Mouse (Mus musculus) neural tube, embryonic 12.5 days (tissue): Measurements from ENCODE around the gene Wdtc1. TPM values are rescaled to one million over a fixed set of nuclear protein-coding genes. Genes with fewer than 3 reads are reported as not detected.
A peak's percentile ranks its signal among the peaks of the same experiment; 100 is the strongest.

Experiments
- ATAC-seq: fragments of 200-750 bp; cut with Nextera tagmentation; 2 replicates; pipeline ENCODE4 v1.8.0; 2017; ENCODE audit warnings: low read depth, mild to moderate bottlenecking, moderate TSS enrichment, moderate library complexity; ENCODE audit not compliant: low FRiP score
- H3K27ac ChIP-seq: fragments of 300-500 bp; sonication (generic); 2 replicates; pipeline ENCODE4 v1.5.1; 2016
- H3K27me3 ChIP-seq: fragments of 300-500 bp; sonication (generic); replicated peaks from 2 replicates; pipeline ENCODE4 v1.6.1; 2016; ENCODE audit warnings: mild to moderate bottlenecking
- H3K36me3 ChIP-seq: fragments of 300-500 bp; sonication (generic); 2 replicates; pipeline ENCODE4 v1.6.1; 2016; ENCODE audit warnings: mild to moderate bottlenecking
- H3K4me1 ChIP-seq: fragments of 300-500 bp; sonication (generic); 2 replicates; pipeline ENCODE4 v1.6.1; 2016
- H3K4me2 ChIP-seq: fragments of 300-500 bp; sonication (generic); replicated peaks from 2 replicates; pipeline ENCODE4 v1.6.1; 2016; ENCODE audit warnings: mild to moderate bottlenecking
- H3K4me3 ChIP-seq: fragments of 300-500 bp; sonication (generic); 2 replicates; pipeline ENCODE4 v1.5.1; 2016
- H3K9ac ChIP-seq: fragments of 300-500 bp; sonication (generic); 2 replicates; pipeline ENCODE4 v1.6.1; 2016; ENCODE audit warnings: mild to moderate bottlenecking
- H3K9me3 ChIP-seq: fragments of 300-500 bp; sonication (generic); 2 replicates; pipeline ENCODE4 v1.6.1; 2016; ENCODE audit warnings: mild to moderate bottlenecking
- WGBS: fragments of 180-500 bp; shearing (Covaris S2); methylation state at CpG from one replicate; pipeline ENCODE4 v1.1.7; 2016; 5-methylcytosine and 5-hydroxymethylcytosine counted together
- polyA plus RNA-seq: library from polyadenylated mRNA; unstranded; fragments of >200 nt; fragmentation: Nextera tagmentation; extraction: Ambion mirVana; gene quantifications from 2 replicates; pipeline ENCODE4 v1.2.1, GENCODE M21; 2016

Wdtc1 gene
- polyA plus RNA-seq, 1 experiment from 2014 or later = 28.3 TPM

DNA sequence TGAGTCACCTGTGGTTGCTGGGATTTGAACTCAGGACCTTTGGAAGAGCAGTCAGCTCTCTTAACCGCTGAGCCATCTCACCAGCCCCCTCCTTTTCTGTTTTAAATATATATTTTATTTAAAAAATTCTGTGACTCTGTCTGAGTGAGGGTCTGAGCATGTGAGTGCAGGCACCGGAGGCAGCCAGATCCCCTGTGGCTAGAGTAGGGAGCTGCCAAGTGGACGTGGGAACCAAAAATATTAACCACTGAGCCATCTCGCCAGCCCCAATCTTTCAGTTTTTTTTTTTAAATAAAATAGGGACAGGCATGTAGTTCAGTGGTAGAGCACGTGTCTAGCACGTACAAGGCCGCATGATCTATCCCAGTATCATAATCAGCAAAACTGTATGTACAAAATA is 48.5 kb downstream of the Wdtc1 start:
- Histone ChIP-seq H3K4me1 (peaks cover 3% of the 10 kb centered on the region; the same call in 1 of the 2 replicates), H3K27me3 (no peaks in the 10 kb centered on the region), H3K27ac (no peak overlapping the region), H3K9me3 (no peaks in the 10 kb centered on the region), H3K4me3 (no peak overlapping the region), H3K4me2 (no peak overlapping the region), H3K9ac (no peak overlapping the region), H3K36me3 (peaks cover 44% of the 10 kb centered on the region)
- WGBS = 94% methylated on average over 7 of the region's 7 CpGs
- no peak for ATAC-seq

DNA sequence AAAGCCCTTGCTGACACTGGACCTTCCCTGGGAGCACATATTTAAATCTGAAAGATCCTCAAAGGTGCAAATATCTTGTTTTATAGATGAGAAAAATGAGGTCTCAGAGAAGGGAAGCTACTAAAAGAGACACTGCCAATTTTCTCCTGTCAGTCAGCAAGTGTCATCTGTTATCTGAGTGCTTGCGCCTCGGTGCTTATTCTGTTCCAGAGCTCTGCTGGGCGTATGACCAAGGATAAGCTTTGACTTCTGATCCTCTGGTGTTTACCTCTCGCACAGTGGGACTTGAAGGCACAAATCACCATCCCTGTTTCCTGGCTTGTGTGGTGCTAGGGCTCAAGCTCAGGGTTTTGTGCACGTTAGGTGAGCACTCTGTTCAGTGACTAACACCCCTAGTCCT is 50.6 kb downstream of the Wdtc1 start:
- Histone ChIP-seq H3K36me3 (peaks cover 46% of the 10 kb centered on the region), H3K4me1 (peaks cover 24% of the 10 kb centered on the region), H3K4me2 (no peak overlapping the region), H3K27me3 (no peaks in the 10 kb centered on the region), H3K9me3 (no peaks in the 10 kb centered on the region), H3K9ac (no peak overlapping the region), H3K27ac (no peak overlapping the region), H3K4me3 (no peak overlapping the region)
- no peak for ATAC-seq
- 90% methylated on average over 5 of the region's 5 CpGs for WGBS

DNA sequence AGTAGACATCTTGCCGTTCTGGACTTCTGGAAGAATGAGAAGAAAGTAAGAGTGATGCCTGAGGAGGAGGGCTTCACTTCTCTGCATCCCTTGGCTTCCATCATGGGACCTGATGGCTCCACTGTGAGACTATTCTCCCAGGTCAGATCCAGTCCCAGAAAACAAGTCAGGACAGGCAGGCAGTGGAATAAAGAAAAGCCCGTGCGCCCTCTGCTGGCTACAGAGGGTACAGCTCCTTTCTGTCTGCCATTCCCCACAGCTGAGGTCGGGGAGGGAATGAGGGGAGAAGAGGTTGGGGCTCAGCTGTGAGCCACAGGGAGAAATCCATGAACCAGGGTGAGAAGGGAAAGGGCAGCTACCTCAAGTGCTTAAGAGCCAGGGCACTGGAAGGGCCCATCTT is 51.5 kb downstream of the Wdtc1 start:
- H3K27me3 ChIP-seq = no peaks in the 10 kb centered on the region
- ATAC-seq = no peak; the same call in 1 of the 2 replicates
- H3K36me3 ChIP-seq = peaks cover 47% of the 10 kb centered on the region
- no peaks in the 10 kb centered on the region for H3K9me3 ChIP-seq
- no peak overlapping the region for H3K9ac ChIP-seq
- no peak overlapping the region for H3K4me2 ChIP-seq
- WGBS = 22% methylated on average over 4 of the region's 4 CpGs
- peaks cover 24% of the 10 kb centered on the region for H3K4me1 ChIP-seq
- H3K4me3 ChIP-seq = no peak overlapping the region
- no peak overlapping the region for H3K27ac ChIP-seq

DNA sequence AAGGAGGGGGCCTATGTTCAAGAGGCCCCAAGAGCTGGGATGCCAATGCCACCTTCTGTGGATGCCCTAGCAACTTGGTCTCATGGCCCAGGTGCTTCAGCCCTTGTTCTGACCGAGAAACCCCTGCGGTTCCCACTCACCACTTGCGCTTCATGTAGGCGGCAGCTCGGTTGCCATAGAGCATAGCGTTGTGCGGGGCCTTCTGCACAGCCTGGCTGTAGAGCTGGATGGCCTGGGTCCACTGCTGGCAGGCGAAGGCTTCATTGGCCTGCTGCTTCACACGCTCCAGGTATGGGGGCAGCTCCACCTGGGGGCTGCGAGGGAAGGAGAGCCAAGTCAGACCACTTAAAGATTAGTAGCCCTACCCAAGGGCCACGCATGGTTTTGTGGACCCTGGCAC is 52.9 kb downstream of the Wdtc1 start:
- no peak overlapping the region for H3K9ac ChIP-seq
- H3K27me3 ChIP-seq = no peaks in the 10 kb centered on the region
- H3K4me3 ChIP-seq = no peak overlapping the region
- peaks cover 24% of the 10 kb centered on the region for H3K4me1 ChIP-seq
- H3K4me2 ChIP-seq = no peak overlapping the region
- no peak overlapping the region for H3K27ac ChIP-seq
- peaks cover 59% of the 10 kb centered on the region for H3K36me3 ChIP-seq
- WGBS = 91% methylated on average over 11 of the region's 11 CpGs
- H3K9me3 ChIP-seq = no peaks in the 10 kb centered on the region
- ATAC-seq = no peak

DNA sequence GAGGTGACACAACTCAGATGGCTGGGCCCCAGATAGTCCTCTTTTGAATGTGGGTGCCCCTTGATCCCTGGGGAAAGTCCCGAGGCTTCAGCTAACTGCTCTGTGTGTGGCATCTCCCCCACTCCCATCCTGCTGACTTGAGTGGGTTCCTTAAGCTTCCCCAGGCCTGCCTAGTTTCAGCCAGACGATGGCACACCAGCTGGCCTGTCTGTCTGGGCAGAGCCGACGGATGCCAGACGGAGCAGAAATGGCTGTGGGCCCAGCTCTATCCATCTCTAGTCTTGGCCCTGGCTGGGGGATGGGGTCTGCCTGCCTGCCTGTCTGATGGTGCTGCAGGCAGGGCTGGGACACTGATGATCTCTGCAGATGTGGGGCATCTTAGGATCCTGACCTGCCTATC is 53.6 kb downstream of the Wdtc1 start:
- H3K36me3 ChIP-seq = peaks cover 64% of the 10 kb centered on the region
- no peak for ATAC-seq
- no peak overlapping the region for H3K9ac ChIP-seq
- H3K9me3 ChIP-seq = no peaks in the 10 kb centered on the region
- 59% methylated on average over 5 of the region's 5 CpGs for WGBS
- no peaks in the 10 kb centered on the region for H3K27me3 ChIP-seq
- H3K4me3 ChIP-seq = no peak overlapping the region
- H3K4me1 ChIP-seq = peaks cover 24% of the 10 kb centered on the region
- no peak overlapping the region for H3K4me2 ChIP-seq
- H3K27ac ChIP-seq = no peak overlapping the region

DNA sequence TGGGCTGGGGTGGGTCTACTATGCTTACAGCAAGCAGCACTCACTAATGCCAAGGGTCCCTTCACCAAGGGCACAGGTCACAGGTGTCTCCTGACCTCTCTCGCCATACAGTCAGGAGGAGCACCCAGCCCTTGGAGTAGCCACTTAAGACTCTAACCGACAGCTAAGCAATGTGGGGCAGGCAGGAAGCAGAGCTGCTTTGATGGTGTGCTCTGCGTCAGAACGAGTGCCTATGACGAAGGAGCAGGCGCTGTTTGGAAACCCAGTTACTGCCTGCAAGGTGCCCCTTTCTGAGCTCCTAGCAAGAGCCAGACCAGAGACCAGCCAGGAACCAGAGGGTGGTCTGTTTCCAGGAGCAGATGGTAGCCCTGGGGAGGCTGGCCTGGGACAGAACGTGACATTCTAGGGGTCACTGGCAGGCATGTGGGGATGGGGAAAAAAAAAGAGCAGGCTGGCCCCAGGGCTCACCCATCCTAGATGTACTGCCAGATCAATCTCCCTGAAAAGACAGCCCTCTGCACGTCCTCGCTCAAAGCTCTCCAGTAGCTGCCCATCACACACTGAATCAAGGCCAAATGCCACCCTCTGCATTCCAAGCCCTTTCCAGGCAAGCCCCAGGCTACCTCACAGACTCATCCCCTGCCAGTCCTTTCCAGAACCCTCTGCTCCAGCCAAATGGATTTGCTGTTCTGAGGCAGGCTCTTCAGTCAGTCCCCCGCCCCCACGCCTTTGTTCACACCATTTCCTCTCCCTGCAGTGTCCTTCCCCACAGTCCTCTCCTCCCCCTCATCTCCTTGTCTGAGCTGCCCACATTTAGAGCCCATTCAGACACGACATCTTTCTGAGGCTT is 54.5 kb downstream of the Wdtc1 start:
- ATAC-seq = no peak
- Histone ChIP-seq H3K4me1 (peaks cover 29% of the 10 kb centered on the region), H3K9me3 (no peaks in the 10 kb centered on the region), H3K4me2 (no peak overlapping the region), H3K27me3 (no peaks in the 10 kb centered on the region), H3K4me3 (no peak overlapping the region), H3K36me3 (peaks cover 65% of the 10 kb centered on the region), H3K27ac (peak overlapping the region; percentile 57), H3K9ac (no peak overlapping the region)
- 30% methylated on average over 12 of the region's 12 CpGs for whole genome bisulfite sequencing

DNA sequence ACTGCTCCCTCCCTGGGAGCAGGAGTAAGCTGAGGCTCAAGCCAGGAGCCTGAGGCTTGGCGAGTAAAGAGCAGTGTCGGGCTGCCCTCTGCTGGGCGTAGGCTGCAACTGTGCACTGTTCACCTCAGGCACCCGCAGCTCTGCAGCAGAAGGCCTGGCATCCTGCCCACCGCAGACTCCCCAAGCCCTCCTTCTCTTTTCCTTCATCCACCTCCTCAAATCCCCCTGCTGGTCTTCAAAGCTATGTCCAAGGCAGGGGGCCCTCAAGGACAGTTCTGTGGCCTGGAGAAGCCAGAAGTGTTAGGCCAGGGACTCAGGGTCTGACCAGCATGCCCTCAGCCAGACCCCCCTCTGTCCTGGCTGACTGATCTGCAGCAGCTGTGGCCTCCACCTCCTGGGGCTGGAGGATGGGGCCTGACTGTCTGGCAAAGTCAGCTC is 55.5 kb downstream of the Wdtc1 start:
- WGBS = 0% methylated on average over 5 of the region's 5 CpGs
- H3K9ac ChIP-seq = 0 out of 2 replicates have a peak overlapping the region, but pooled peaks have one; percentile 1
- H3K9me3 ChIP-seq = no peaks in the 10 kb centered on the region
- H3K27ac ChIP-seq = peak overlapping the region; percentile 57; the same call in 1 of the 2 replicates
- no peaks in the 10 kb centered on the region for H3K27me3 ChIP-seq
- no peak overlapping the region for H3K4me3 ChIP-seq
- ATAC-seq = peak; percentile 67
- peak overlapping the region; percentile 10; the same call in 1 of the 2 replicates for H3K4me2 ChIP-seq
- peaks cover 38% of the 10 kb centered on the region for H3K4me1 ChIP-seq
- peaks cover 57% of the 10 kb centered on the region for H3K36me3 ChIP-seq

DNA sequence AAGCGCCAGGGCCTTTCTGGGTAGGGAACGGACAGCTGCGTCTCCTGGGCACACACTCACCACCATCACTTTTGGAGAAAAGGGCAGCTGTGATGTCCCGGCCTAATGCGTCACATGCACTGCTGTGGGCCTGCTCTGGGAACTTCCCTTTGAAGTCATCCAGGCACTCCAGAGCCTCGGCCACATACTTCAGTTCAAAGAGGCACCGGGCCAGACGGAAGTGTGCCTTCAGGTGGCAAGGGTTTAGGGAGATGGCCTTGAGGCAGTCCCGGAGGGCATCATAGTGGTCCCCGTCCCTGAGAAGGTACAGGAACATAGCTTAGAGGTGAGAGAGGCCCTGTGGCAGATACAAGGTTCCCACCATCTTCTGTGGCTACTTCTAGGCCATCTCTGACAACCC is 55.9 kb downstream of the Wdtc1 start:
- 69% methylated on average over 10 of the region's 10 CpGs for WGBS
- H3K4me2 ChIP-seq = no peak overlapping the region
- H3K9ac ChIP-seq = no peak overlapping the region
- H3K27ac ChIP-seq = no peak overlapping the region
- H3K36me3 ChIP-seq = peaks cover 56% of the 10 kb centered on the region
- H3K9me3 ChIP-seq = no peaks in the 10 kb centered on the region
- H3K4me1 ChIP-seq = peaks cover 43% of the 10 kb centered on the region
- H3K27me3 ChIP-seq = no peaks in the 10 kb centered on the region
- ATAC-seq = no peak
- H3K4me3 ChIP-seq = no peak overlapping the region

DNA sequence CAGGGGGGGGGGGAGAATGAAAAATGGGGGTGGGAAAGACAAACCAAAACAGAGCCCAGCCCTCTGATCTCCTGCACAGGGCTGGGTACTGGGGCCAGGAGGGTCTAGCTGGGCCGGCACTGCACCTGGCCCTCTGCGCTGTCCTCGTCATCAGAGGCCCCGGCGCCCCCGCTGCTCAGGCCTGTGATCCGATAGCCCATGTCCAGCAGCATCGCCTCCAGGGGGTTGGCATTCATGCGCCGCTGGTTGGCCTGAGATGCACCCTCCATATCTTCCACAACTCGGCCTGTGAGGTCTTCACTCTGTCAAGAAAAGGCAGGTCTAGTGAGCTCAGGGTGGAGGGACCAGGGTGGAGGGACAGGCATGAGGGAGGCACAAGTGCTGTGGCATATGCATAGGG is 59.2 kb downstream of the Wdtc1 start:
- Histone ChIP-seq H3K4me3 (no peak overlapping the region), H3K4me2 (no peak overlapping the region; the same call in 1 of the 2 replicates), H3K9ac (0 out of 2 replicates have a peak overlapping the region, but pooled peaks have one; percentile 1), H3K27me3 (no peaks in the 10 kb centered on the region), H3K27ac (no peak overlapping the region), H3K9me3 (no peaks in the 10 kb centered on the region), H3K36me3 (peaks cover 31% of the 10 kb centered on the region), H3K4me1 (peaks cover 33% of the 10 kb centered on the region)
- WGBS = 25% methylated on average over 11 of the region's 11 CpGs
- ATAC-seq = no peak

DNA sequence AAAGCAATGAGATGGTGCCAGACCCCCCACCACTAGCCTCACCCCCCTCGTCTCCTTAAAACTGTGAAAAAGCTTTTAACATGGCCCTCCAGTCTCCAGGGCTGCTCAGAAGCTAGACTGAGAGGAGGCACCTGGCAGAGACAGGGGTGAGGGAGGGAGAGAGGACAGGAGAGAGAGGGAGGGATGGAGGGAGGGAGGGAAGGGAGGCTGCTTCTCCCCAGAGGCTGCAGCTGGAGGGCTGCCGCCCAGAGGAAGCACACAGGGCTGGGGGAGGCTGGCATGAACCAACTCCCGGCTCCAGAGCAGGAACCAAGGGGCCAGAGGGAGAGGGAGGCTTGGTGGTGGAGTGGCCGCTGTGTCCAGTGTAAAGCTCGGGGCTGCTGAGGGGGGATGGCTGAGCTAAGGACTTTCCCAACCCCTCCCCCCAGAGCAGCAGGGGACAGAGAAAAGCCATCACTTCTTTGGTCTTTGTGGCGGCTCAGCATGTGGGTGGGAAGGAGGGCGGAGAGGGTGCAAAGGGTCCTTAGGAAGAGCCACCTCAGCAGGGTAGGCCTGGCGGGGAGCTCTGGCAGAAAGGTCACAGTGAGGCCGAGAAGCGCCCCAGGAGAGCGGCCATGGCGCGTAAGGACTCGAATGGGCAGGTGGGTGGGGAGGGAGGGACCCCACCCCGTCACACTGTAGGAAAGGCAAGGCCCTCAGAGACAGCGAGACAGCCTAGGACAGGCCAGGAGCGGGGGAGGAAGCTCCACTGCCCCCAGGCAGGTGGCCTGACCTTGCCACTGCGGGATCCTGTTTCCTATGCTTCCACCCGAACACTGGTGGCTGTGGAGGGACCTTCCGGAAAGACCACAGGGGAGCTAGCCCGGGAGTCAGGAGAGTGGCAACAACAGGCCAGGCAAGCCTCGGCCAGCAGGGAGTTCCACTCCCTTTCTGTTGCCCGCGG is 60.1 kb downstream of the Wdtc1 start:
- Histone ChIP-seq H3K4me1 (peaks cover 24% of the 10 kb centered on the region), H3K4me2 (peak overlapping the region; percentile 36), H3K9ac (peak overlapping the region; percentile 9; the same call in 1 of the 2 replicates), H3K27ac (peak overlapping the region; percentile 15; the same call in 1 of the 2 replicates), H3K9me3 (no peaks in the 10 kb centered on the region), H3K27me3 (no peaks in the 10 kb centered on the region), H3K4me3 (no peak overlapping the region; the same call in 1 of the 2 replicates), H3K36me3 (peaks cover 29% of the 10 kb centered on the region)
- ATAC-seq = peak; percentile 44
- WGBS = 7% methylated on average over 24 of the region's 24 CpGs

DNA sequence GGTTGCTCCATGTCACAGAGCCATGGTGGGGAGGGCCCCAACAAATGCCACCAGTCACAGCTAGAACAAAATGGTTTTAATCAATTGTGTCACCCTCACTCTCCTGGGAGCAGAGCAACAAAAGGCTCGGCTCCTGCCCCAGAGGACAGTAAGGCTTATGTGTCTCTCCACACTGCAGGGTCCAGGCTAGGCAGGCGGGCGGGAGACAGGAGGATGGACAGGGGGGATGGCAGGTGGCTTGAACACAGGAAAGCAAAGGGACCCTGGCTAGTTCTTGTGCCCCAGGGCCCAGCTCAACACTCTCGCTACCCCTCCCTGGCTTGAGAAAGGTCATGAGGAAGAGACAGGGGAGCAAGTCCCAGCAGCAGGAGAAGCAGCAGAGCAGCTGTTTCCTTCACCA is 60.9 kb downstream of the Wdtc1 start:
- Histone ChIP-seq H3K4me2 (no peak overlapping the region), H3K9me3 (no peaks in the 10 kb centered on the region), H3K4me1 (peaks cover 20% of the 10 kb centered on the region), H3K9ac (no peak overlapping the region), H3K27me3 (no peaks in the 10 kb centered on the region), H3K36me3 (peaks cover 29% of the 10 kb centered on the region), H3K27ac (no peak overlapping the region), H3K4me3 (no peak overlapping the region)
- WGBS = 40% methylated on average over 4 of the region's 4 CpGs
- ATAC-seq = 0 out of 2 replicates have a peak, but pooled peaks have one; percentile 33

DNA sequence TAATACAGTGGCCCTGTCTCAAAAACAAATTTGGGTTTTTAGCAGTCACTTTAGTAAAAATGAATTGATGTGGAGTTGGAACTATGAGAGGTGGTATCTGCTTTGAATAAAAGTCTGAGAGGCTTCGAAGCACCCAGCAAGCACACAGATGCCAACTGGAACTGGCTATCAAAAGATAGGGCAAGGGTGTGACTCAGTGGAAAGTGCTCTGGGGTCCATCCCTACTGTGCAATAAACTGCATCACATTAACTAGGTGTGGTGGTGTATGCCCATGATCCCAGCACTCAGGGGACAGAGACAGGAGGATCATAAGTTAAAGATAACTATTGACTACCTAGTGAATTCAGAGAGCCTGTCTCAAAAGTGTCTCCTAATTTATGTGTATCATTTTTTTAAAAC is 62.0 kb downstream of the Wdtc1 start:
- Histone ChIP-seq H3K27ac (no peak overlapping the region), H3K9ac (no peak overlapping the region), H3K4me2 (no peak overlapping the region), H3K4me1 (peaks cover 20% of the 10 kb centered on the region), H3K9me3 (no peaks in the 10 kb centered on the region), H3K4me3 (no peak overlapping the region), H3K27me3 (no peaks in the 10 kb centered on the region), H3K36me3 (peaks cover 23% of the 10 kb centered on the region)
- WGBS = 97% methylated on average over 1 of the region's 1 CpGs
- ATAC-seq = no peak
